18 mouse cellular contexts compared by ENCODE assay signal in the genomic region with DNA sequence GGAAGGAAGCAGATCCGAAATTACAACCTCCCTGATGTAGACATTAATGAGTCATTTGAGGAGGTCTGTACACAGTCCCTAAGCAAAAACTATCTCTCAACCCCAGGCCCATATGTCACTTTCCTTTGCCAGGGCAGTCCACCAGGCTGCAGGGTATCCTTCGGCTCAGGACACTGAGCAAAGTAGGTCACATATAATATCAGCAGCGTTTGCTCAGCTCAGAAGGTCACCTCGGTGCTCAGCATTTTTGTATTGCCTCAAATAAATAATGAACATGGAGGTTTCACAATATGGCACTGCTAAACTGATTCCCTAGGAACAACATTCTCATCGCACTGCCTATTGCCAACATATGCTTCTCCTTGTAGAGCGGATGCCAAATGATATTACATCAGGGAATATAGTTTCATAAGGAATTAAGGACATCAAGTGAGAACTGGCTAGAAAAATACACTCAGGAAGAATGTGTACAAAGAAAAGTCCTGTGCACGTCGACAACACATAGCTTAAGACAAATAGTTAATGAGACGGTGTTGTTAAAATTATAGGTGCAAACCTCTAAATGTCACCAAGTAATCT.
DNase-seq lines count a peak whose midpoint lies in the region; ATAC-seq and TF ChIP-seq lines count a peak whose summit lies in the region.
"Had no signal": no experiment of that assay in that cellular context is flagged by ENCODE, and none has a peak within 500 bp of the region (broad histone marks: within the 10 kb centered on the region; RNA-seq: fewer than 3 reads in every experiment).

No protein-coding gene starts in this region.

- H3K36me3 ChIP-seq in hindbrain, embryonic 11.5 days (ENCODE audit: control insufficient read depth, insufficient read depth, low read length) = no peaks in the 10 kb centered on the region
- H3K36me3 ChIP-seq: embryonic facial prominence, embryonic 10.5 days; heart, embryonic 15.5 days; limb, embryonic 12.5 days; liver, embryonic 12.5 days; neural tube, embryonic 12.5 days had no signal

- no peak overlapping the region for H3K9ac ChIP-seq in hindbrain, embryonic 11.5 days (ENCODE audit: low read depth, low read length)
- H3K9ac ChIP-seq: heart, embryonic 15.5 days; limb, embryonic 12.5 days; liver, embryonic 12.5 days; neural tube, embryonic 12.5 days had no signal

- H3K27ac ChIP-seq in hindbrain, embryonic 11.5 days (ENCODE audit: low read depth, low read length) = no peak overlapping the region
- H3K27ac ChIP-seq: embryonic facial prominence, embryonic 10.5 days; heart, embryonic 15.5 days; limb, embryonic 12.5 days; liver, embryonic 12.5 days; neural tube, embryonic 12.5 days had no signal

- peak; percentile 62; the same call in 1 of the 2 replicates for ATAC-seq in frontal cortex, adult (ENCODE audit: low TSS enrichment)
- no peak for ATAC-seq in hindbrain, embryonic 11.5 days (ENCODE audit: low FRiP score)
- ATAC-seq: liver, embryonic 12.5 days had no signal

- no peak for TF ChIP-seq POLR2A in brain, embryonic 14.5 days (IDR thresholded peaks at IDR 0.05; ENCODE audit: borderline replicate concordance, extremely low read depth, insufficient read depth, insufficient read length, poor library complexity, severe bottlenecking)

- TF ChIP-seq CTCF in brain, embryonic 14.5 days (IDR thresholded peaks at IDR 0.05; ENCODE audit: borderline replicate concordance, extremely low read depth, insufficient read depth, insufficient read length) = no peak

- H3K4me1 ChIP-seq in hindbrain, embryonic 11.5 days (replicated peaks; ENCODE audit: control insufficient read depth, insufficient read depth, low read length) = no peaks in the 10 kb centered on the region
- H3K4me1 ChIP-seq: embryonic facial prominence, embryonic 10.5 days; heart, embryonic 15.5 days; limb, embryonic 12.5 days; liver, embryonic 12.5 days; neural tube, embryonic 12.5 days had no signal

- H3K4me2 ChIP-seq in hindbrain, embryonic 11.5 days (replicated peaks; ENCODE audit: low read depth, low read length) = no peak overlapping the region
- H3K4me2 ChIP-seq: heart, embryonic 15.5 days; limb, embryonic 12.5 days; liver, embryonic 12.5 days; neural tube, embryonic 12.5 days had no signal

- no peaks in the 10 kb centered on the region for H3K27me3 ChIP-seq in hindbrain, embryonic 11.5 days (ENCODE audit: control insufficient read depth, insufficient read depth, low read length)
- H3K27me3 ChIP-seq: heart, embryonic 15.5 days; limb, embryonic 12.5 days; liver, embryonic 12.5 days; neural tube, embryonic 12.5 days had no signal

- WGBS in hindbrain, embryonic 11.5 days = 87% methylated on average over 9 of the region's 9 CpGs

- no peak overlapping the region for H3K4me3 ChIP-seq in hindbrain, embryonic 11.5 days (ENCODE audit: low read depth, low read length)
- H3K4me3 ChIP-seq: embryonic facial prominence, embryonic 10.5 days; heart, embryonic 15.5 days; limb, embryonic 12.5 days; liver, embryonic 12.5 days; neural tube, embryonic 12.5 days had no signal

- no peak for DNase-seq in frontal cortex, postnatal 25 days (ENCODE audit: low spot score in 2 of 2)
- peak; percentile 49 for DNase-seq in brain, embryonic 14.5 days (ENCODE audit: low read depth)
- peak; percentile 44 to 48 for DNase-seq in cerebellum, adult 18-20 months
- peak; percentile 58 to 63 for DNase-seq in cerebellum, postnatal 25 days
- no peak for DNase-seq in hindbrain, embryonic 11.5 days (ENCODE audit: low spot score)
- no peak for DNase-seq in neural tube, embryonic 10.5 days (ENCODE audit: extremely low spot score, low spot score)
- DNase-seq: gastrocnemius, postnatal 36 days; kidney, adult 18-20 months; kidney, postnatal 10 days; lung, adult 2 months; lung, postnatal 36 days; right cerebral cortex, postnatal 4 days had no signal

- H3K9me3 ChIP-seq in hindbrain, embryonic 11.5 days (ENCODE audit: control insufficient read depth, low read length) = no peaks in the 10 kb centered on the region
- H3K9me3 ChIP-seq: embryonic facial prominence, embryonic 10.5 days; heart, embryonic 15.5 days; limb, embryonic 12.5 days; liver, embryonic 12.5 days; neural tube, embryonic 12.5 days had no signal

Comparison
In these comparisons a context has a peak if more than half of its experiments do, and no peak if none do; other contexts are left out.
1. DNase-seq: peak in brain, embryonic 14.5 days (single experiment), cerebellum, adult 18-20 months (2 of 2) and cerebellum, postnatal 25 days (2 of 2); none in frontal cortex, postnatal 25 days (0 of 2), hindbrain, embryonic 11.5 days (single experiment) and neural tube, embryonic 10.5 days (single experiment).